Mouse (Mus musculus) spleen, adult 2 months (tissue): ENCODE measurements around the gene Mfsd4a.

Source experiments
- CTCF ChIP-seq: fragments of 200-500 bp; IDR thresholded peaks from 2 replicates; pipeline ENCODE4 v1.5.1; 2011; ENCODE audit warnings: mild to moderate bottlenecking, inconsistent platforms; ENCODE audit not compliant: insufficient read depth, insufficient read length, insufficient replicate concordance; ENCODE audit errors: extremely low read depth
- POLR2A ChIP-seq: fragments of 200-500 bp; IDR thresholded peaks from 2 replicates; pipeline ENCODE4 v1.6.1; 2011; ENCODE audit warnings: low read depth, low read length, inconsistent platforms

DNA sequence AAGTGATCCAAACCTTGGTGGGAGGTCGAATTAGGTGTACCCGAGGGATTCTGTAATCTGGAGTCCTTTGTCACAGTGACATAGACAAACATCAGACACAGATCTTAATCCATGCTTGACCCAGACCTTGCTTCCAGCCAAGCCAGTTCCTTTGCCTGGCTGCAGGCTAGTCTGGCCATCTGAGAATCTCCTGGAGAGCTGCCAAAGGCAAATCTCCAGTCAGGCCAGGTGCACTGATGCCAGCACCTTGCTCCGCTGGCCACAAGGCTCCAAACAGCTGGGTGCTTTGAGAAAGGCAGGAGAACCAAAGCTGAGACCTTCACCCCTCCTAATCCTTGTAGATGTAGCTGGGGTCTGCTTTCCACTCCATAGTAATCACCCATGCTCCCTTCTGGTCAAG is 16.1 kb downstream of the Mfsd4a start:
- TF ChIP-seq CTCF = no peak
- no peak for TF ChIP-seq POLR2A
